Mouse (Mus musculus) cerebellum, postnatal 25 days (tissue): ENCODE results near the gene Jph3.

ENCODE experiments used
- DNase-seq, 2 experiments: peaks; one replicate each; pipeline ENCODE4 v3.0.0; 2021; ENCODE audit warnings: mixed read lengths in 2 of 2

The Jph3 gene

GRCm38 (mm10) chr8:121841242-121841641 is 111.8 kb downstream of the Jph3 start:
- peak; percentile 92 to 93 for DNase-seq

- no peak for DNase-seq
Observed at GRCm38 (mm10) chr8:121842064-121842955, 112.9 kb downstream of the Jph3 start.

- DNase-seq = no peak
Observed at GRCm38 (mm10) chr8:121843184-121843733, 113.8 kb downstream of the Jph3 start.
